Mouse (Mus musculus) left cerebral cortex, postnatal 10 days (tissue): ENCODE results near the gene Pex1. TPM values are rescaled to one million over a fixed set of nuclear protein-coding genes. Genes with fewer than 3 reads are reported as not detected.
"Not testable (repeated sequence)": the region's sequence is repeated elsewhere in the genome, so short reads cannot be mapped to it uniquely, and the experiment has no call there.

Source experiments
- DNase-seq, 2 experiments: peaks; one replicate each; pipeline ENCODE4 v3.0.0; 2021 to 2022; ENCODE audit warnings: low spot score in 2 of 2, mixed read lengths in 1 of 2; ENCODE audit errors: extremely low spot score in 1 of 2
- intact Hi-C: fragments of 180-260 bp; cut with DNase I; formaldehyde crosslinking; loops from one replicate; pipeline ENCODE4 v1.15.1; 2025
- total RNA-seq, 2 experiments: library from RNA; stranded (reverse); gene quantifications; 2 replicates each; pipeline ENCODE4 v1.2.3; 2021

The Pex1 gene
- total RNA-seq, 2 experiments from 2014 or later = 27.4 to 27.8 TPM

DNA sequence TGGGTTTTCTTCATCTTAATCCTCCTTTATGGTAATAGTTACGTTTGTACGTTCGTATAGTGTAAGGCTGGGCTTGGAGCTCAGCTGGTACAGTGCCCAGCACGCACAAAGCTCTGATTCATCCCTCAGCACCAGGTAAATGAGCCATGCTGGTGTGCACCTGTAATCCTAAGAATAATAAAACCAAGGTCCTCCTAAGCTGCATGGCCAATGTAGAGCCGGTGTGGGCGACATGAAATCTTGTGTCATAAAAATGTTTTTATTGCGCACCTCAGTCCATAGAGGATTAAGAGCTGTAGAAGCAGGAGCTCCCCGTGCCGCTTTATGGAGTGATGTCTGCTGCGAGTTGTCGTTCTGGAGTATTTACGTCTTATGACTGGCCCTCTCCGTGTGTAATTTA is 37.4 kb downstream of the Pex1 start:
- intact Hi-C loops = no loop called here
- no peak for DNase-seq

DNA sequence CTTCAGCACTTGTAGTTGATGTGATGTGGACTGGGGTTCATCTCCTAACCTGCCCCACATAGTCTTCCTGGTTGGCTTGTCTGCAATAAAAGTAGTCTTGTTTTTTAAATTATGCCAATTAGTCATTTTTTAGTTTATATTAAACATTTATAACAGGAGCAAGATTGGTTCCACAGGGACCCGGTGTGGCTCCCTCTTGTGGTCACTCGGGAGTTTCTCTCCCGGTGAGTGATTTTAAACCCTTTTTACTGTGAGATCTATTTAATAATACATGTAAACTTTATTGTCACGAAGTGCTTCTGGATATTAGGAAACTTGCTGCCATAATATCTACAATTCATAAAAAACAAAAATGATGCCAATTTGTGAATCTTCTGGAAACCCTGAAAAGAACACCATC is 38.1 kb downstream of the Pex1 start:
- no peak for DNase-seq
- intact Hi-C loops = no loop called here

DNA sequence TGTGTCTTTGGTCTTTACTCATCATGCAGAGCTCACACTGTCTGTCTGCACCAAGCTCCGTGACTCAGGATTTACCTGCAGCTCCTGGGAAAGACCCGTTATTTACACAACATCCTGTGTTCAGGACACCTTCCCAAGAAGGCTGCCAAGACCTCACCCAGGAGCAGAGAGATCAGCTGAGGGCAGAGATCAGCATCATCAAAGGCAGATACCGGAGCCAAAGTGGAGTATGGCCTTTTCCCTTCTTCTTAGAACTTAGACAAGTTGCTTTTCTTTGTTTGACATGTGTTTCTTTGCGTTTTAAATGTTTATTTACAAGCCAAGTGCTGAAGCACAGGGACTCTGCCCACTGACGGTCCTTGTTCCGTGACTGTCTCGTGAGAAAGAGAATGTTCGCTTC is 39.4 kb downstream of the Pex1 start:
- intact Hi-C loops = no loop called here
- DNase-seq = no peak

DNA sequence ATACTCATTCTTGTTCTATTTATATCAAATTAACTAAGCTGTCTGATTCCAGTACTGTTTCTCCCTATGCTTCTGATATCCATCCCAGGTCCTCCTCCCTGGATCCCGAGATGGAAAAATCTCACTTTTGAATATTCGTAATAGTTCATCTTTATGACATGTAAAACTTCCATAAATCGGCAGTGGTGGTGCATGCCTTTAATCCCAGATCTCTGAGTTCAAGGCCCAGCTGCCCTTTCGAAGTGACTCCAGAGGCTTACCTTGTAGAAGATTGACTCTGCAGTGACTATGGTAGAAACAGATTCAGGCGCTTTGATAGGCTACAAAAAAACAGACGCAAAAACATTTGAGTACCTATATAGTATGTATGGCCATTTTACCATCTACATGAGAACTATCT is 48.8 kb downstream of the Pex1 start:
- no peak for DNase-seq
- intact Hi-C loops = loop anchor here (5.0 kb wide), 1 partner anchor 158 kb away; the partner anchor contains the start of genes Ankib1 and Krit1

DNA sequence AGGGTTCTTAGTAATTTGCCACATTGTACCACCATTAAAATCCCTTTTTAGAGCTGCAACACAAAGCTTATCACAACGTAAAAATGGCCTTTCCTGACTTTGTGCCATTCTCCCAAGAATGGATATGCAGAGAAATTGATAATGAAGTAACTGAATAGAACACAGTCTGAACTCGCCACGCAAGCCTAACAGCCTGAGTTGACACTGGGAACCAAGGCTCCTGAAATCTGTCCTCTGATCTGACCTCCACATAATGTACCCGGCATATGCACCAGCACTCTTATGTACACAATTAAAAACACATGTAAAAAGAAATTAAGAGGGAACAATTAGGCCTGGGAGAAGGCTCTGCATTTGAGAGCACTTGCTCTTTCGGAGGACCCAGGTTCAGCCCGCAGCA is 49.5 kb downstream of the Pex1 start:
- intact Hi-C loops = loop anchor here (5.0 kb wide), 1 partner anchor 157 kb away; the partner anchor contains the start of genes Ankib1 and Krit1

DNA sequence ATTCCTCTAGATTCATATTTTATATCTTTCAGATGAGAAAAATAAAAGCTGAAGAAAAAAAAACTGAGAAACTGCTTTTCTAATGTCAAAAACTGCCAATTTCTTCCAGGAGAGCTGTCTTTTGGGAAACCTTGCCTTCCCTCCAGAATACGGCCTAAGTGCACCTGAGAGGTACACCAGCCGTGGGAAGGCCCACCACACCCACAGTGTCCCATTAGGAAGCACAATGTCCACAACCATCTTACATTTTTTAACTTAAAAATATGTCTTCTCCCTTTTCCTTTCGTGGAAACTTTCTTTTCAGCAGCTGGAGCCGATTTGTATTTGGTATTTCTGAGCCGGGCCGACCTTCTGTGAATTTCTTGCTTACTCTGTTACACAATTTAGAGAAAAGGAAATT is 50.7 kb downstream of the Pex1 start:
- intact Hi-C loops = loop anchor here (5.0 kb wide), 1 partner anchor 156 kb away; the partner anchor contains the start of genes Ankib1 and Krit1
- no peak for DNase-seq

More for the DNA sequence above, 49.5 kb downstream of the Pex1 start:
- no peak for DNase-seq

DNA sequence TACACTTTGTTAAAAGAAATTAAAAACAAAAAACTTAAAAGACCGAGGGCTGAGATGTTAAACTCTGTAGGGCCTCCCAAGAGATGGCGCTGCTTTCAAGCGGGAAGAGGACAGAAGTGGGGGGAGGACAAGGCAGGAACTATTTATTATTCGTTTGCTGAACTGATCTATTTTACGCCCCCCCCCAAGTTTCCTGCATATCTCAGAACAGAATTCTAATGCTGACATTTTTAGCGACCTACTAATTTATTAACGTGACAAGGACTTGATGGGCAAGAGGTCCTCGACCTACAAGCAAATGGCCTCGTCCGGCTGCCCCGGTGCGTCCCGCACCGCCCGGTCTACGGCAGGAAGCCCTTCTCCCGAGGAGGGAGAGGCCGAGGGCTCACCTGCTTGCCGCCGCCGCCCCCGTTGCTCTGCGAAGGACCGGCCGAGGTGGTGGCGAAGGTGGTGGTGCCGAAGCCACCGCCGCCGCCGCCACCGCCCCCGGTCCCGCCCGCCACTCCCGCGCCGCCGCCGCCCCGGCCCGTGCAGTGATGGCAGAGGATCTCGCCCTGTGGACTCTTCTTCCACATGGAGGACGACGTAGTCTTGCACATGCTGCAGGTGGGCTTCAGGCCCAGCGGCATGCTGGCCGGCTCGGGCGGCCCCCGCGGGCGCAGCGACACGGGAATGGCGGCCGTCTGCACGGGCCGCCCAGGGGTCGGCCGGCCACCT is 51.3 kb downstream of the Pex1 start:
- intact Hi-C loops = loop anchor here (5.0 kb wide), 1 partner anchor 155 kb away; the partner anchor contains the start of genes Ankib1 and Krit1
- DNase-seq = peak; percentile 43 to 65

DNA sequence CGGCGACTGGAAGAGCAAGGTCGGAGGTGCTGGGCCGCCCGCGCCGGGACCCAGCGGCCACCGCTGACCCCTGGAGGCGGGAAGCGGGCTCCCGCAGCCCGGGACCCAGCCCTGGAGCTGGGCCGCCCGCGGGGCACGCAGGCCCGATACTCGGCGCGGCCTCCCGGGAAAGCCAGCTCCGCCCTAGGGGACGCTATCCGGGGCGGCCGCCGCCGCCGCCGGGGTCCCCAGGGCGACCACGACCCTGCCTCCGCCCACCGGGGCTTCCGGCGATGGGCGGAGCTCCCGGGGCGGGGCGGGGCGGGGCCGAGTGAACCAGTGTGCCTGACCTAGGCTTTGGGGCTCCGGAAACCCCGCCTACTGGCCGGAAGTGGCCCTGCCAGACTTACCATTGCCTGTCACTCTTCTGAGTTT is 51.8 kb downstream of the Pex1 start:
- intact Hi-C loops = loop anchor here (5.0 kb wide), 1 partner anchor 155 kb away; the partner anchor contains the start of genes Ankib1 and Krit1
- DNase-seq = peak; percentile 80 to 93

DNA sequence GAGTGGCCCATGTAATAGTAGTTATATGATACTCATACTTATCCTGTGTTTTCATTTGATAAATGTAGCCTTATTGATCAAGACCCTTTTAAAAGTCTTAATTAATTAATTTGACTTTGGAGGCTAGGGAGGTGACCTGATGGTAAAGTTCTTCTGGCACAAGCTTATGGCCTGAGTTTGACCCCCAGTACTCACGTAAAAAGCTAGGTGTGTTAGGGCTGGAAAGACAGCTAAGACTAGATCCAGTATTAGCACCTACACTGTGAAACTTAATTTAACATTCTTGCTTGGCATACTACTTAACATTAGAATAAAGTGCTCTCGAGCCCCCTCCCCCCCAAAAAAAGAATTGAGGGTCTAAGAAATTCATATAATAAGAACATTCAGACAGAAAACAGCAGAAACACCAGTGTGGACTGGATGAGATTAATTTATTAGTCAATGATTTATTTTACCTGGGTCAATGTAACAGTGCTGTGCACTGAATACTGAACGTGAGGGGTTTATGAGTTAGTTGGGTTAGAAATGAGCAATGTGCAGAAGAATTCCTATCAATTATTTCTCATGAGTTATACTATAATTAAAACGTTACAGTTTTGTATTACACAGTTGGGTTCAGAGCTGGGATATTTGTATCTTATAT is 52.5 kb downstream of the Pex1 start:
- DNase-seq = no peak

DNA sequence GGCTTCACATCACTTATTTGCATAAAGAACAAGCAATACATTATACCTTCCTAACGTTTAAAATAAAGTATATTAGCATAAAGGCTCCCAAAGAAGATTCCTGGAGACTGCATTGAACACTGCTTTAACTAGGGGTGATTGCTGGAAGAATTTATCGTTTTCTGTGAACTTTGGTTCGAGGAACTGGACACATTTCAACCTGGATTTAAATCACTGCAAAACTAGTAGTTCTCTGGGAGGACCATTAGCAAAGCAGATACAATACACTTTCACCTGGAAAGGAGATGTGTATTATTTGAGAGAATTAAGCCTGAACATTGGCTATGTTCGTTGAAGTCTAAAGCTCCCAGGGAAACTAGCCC is 53.0 kb downstream of the Pex1 start:
- intact Hi-C loops = loop anchor here (5.0 kb wide), 1 partner anchor 153 kb away; the partner anchor contains the start of genes Ankib1 and Krit1
- DNase-seq = no peak

More for the DNA sequence above, 52.5 kb downstream of the Pex1 start:
- intact Hi-C loops = loop anchor here (5.0 kb wide), 1 partner anchor 154 kb away; the partner anchor contains the start of genes Ankib1 and Krit1

DNA sequence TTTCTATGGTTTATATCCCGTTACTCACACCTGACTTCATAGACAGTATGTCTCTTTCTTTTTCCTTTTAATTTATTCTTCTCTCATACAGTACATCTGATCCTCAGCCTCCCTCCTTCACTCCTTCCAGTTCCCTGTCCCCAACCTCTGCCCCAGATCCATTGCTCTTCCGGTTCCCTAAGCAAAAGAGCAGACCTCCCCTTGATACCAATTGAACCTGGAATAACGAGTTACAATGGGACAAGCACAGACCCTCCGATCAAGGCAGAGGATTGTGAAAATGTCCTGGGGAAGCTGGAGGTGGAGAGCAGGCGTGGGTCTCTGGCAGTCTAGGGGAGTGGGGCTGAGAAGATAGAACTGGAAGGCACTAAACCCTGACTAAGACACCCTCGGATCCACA is 55.0 kb downstream of the Pex1 start, which contains the start of gene Tmbim7:
TSS of gene Tmbim7 (plus strand) at position 301 of the 400 bp plus-strand sequence.
- intact Hi-C loops = no loop called here
- no peak for DNase-seq

DNA sequence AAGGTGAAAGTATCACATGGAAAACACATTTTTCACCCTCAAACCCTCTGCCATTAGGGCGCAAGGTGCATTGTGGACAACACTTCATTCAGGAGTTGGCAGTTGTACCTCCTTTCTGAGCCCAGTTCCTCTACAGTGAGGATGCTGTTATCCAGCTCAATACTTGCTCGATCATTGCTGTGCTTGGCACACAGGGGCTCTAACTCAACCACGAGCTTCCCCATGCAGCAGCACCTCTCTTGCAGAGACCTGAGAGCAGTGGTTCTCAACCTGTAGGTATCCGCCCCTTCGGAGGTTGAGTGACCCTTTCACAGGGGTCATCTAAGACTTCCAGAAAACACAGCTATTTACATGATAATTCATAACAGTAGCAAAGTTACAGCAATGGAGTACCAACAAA is 55.8 kb downstream of the Pex1 start:
- no peak for DNase-seq
- intact Hi-C loops = no loop called here

DNA sequence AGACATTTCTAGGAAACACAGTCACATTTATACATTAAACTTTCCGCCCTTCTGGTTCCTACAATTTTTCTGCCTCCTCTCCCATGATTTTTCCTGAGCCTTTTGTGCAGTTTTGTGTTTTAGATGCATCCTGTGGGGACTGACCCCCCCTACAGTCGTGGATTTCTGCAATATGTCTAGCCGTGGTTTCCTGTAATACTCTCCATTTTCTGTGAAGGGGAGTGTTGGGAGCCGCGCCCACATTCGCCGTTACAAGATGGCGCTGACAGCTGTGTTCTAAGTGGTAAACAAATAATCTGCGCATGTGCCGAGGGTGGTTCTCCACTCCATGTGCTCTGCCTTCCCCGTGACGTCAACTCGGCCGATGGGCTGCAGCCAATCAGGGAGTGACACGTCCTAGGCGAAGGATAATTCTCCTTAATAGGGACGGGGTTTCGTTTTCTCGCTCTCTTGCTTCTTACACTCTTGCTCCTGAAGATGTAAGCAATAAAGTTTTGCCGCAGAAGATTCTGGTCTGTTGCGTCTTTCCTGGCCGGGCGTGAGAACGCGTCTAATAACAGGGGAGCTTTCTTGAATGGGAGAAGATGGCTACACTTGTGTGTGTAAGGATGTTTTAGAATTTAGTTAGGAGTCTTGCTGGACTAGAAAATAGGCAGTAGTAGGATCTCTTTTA is 57.2 kb downstream of the Pex1 start:
- intact Hi-C loops, DNase-seq: not testable (repeated sequence)

DNA sequence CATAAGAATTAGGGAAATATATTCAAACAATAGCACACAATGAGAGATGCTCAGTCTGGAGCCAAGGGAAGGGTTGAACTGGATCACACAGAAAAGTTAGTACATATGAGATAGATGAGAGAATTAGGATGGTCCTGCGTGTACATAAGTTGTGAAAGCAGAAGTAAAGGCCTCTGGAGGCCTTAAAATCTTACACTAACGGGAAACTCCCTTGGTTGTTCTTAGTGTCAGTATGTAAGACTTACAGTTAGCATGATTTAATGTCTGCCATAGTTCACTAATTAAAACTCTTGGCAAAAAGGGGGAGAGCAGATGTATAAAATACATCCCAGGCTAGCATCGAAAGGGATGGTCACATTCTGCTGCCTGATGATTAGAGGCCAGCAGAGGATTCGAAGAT is 57.9 kb downstream of the Pex1 start:
- intact Hi-C loops = no loop called here
- no peak for DNase-seq

DNA sequence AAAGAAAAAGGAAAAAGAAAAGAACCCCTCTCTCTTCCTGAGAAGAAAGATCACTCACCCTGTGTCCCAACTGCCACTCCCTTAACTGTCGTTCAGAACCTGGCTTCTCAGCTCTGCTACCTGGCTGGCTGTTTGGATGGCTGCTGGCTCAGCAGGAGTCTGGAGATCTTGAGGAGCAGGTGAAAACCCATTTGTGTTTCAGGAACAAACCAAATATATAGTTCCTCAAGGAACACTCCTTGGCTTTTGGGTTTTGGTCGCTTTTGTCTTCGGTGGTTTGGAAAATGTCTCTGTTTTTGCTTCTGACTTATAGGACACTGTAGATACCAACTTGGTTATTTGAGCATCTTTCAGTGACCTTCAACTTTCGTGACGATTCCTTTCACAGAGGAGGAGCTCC is 61.2 kb downstream of the Pex1 start, which contains the start of gene Gatad1:
TSS of gene Gatad1 (minus strand) at position 101 of the 400 bp plus-strand sequence.
- intact Hi-C loops = no loop called here
- DNase-seq = no peak

DNA sequence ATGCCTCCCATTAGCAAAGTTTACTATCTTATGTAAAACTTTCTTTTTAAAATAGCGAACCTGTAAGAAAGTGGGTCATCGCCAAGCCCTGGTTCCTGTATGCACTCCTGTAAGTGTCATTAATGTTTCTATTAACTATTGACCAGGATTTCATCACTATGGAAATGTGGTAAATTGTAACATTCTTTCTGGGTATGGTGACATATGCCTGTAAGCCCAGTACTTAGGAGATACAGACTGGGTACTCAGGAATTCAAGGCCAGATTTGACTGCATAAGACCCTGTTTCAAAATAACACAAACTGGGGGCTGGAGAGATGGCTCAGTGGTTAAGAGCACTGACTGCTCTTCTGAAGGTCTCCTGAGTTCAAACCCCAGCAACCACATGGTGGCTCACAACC is 69.4 kb downstream of the Pex1 start:
- intact Hi-C loops = no loop called here
- no peak for DNase-seq

DNA sequence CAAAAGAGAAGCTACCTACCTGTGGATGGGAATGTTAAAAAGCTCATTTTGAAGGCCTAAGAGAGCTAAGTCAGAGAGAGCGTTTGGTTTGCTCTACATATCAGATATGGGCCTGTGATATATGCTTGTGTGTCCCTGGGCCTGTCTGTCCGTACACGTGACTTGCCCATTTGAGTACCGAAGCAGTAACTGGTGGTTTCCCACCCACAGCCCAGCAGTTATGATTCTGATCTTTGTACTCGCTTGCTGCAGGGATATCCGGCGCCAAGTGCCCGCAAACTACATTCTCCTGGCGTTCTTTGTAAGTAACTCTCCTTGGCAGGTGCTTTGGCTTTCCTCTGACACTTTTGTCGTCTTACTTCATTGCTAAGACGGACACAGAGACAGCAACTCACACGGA is 70.7 kb downstream of the Pex1 start:
- intact Hi-C loops = no loop called here

DNA sequence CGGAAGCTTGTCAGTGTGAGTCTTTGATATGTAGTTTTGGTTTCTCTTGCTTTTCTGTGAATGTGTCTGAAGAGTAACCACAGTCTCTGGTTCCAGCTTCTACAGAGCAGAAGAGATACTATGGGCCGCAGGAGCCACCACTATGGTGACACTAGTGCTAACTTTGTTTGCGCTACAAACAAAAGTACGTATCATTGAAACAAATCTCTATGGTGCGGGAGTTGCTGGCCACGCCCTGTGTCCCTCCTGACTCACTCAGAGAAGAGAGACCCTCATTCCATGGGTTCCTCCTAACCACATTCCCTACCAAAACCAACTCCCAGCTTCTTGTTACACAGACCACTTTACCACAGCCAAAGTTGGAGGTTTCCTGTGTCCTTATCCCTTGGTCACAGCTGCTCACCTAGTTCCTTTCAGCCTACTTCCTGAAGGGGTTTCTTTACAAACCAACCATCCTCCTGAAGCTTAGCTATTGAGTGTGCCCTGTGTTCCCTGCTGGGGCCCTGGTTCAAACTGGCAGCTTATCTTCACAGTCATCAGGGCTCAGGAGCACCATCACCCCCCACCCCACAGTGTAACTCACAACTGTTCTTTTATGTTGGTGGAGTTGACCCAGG is 74.2 kb downstream of the Pex1 start:
- intact Hi-C loops = no loop called here
- DNase-seq = no peak

More for the DNA sequence above, 70.7 kb downstream of the Pex1 start:
- no peak for DNase-seq
